ENCODE assay signal across 8 mouse cellular contexts in genomic region chr14:32464601-32465505, GRCm38 (mm10). TPM values are rescaled to one million over a fixed set of nuclear protein-coding genes. Genes with fewer than 3 reads are reported as not detected.
DNase-seq lines count a peak whose midpoint lies in the region; ATAC-seq and TF ChIP-seq lines count a peak whose summit lies in the region.

Gene Slc18a3, minus strand, starts transcription at chr14:32464850.

- no peak within 1 kb of the TSS for H3K27ac ChIP-seq in lung, embryonic 15.5 days
- no peak within 1 kb of the TSS for H3K27ac ChIP-seq in embryonic facial prominence, embryonic 14.5 days (replicated peaks; ENCODE audit: low read depth, low read length)
- no peak within 1 kb of the TSS for H3K27ac ChIP-seq in intestine, embryonic 14.5 days (ENCODE audit: low read depth)
- no peak within 1 kb of the TSS for H3K27ac ChIP-seq in olfactory bulb, adult 2 months (ENCODE audit: insufficient read depth, low read depth, low read length)

- ATAC-seq in lung, embryonic 15.5 days (ENCODE audit: borderline replicate concordance, extremely low read depth, low FRiP score, low TSS enrichment), result no peak; the same call in 1 of the 2 replicates
- 0 out of 2 replicates have a peak, but pooled peaks have one; percentile 24 for ATAC-seq in embryonic facial prominence, embryonic 14.5 days (ENCODE audit: low read depth)
- ATAC-seq in intestine, embryonic 14.5 days (replicated peaks; ENCODE audit: low FRiP score, low TSS enrichment, low read depth), result no peak

- no peak within 1 kb of the TSS for H3K9ac ChIP-seq in lung, embryonic 15.5 days
- peak within 1 kb of the TSS; percentile 30; the same call in 1 of the 2 replicates for H3K9ac ChIP-seq in embryonic facial prominence, embryonic 14.5 days (ENCODE audit: low read depth, low read length)
- no peak within 1 kb of the TSS for H3K9ac ChIP-seq in intestine, embryonic 14.5 days (ENCODE audit: low read length)

- no peak for TF ChIP-seq POLR2A in olfactory bulb, adult 2 months (IDR thresholded peaks at IDR 0.05; ENCODE audit: insufficient read depth, low read depth, low read length)

- no peak for TF ChIP-seq CTCF in olfactory bulb, adult 2 months (IDR thresholded peaks at IDR 0.05; ENCODE audit: insufficient read depth, low read depth, low read length)

- no peaks in the 10 kb centered on the region for H3K36me3 ChIP-seq in lung, embryonic 15.5 days
- no peaks in the 10 kb centered on the region for H3K36me3 ChIP-seq in embryonic facial prominence, embryonic 14.5 days (ENCODE audit: control insufficient read depth, insufficient read depth, low read length)
- no peaks in the 10 kb centered on the region for H3K36me3 ChIP-seq in intestine, embryonic 14.5 days (ENCODE audit: control insufficient read depth, insufficient read depth, low read length)

- H3K9me3 ChIP-seq in lung, embryonic 15.5 days, result no peaks in the 10 kb centered on the region
- H3K9me3 ChIP-seq in embryonic facial prominence, embryonic 14.5 days (ENCODE audit: control insufficient read depth, low read length), result no peaks in the 10 kb centered on the region
- no peaks in the 10 kb centered on the region for H3K9me3 ChIP-seq in intestine, embryonic 14.5 days (ENCODE audit: control insufficient read depth, low read length)

- H3K4me2 ChIP-seq in lung, embryonic 15.5 days, result peak within 1 kb of the TSS; percentile 50
- peak within 1 kb of the TSS; percentile 67 for H3K4me2 ChIP-seq in embryonic facial prominence, embryonic 14.5 days (ENCODE audit: low read depth, low read length)
- peak within 1 kb of the TSS; percentile 63 for H3K4me2 ChIP-seq in intestine, embryonic 14.5 days (ENCODE audit: low read length)

- peaks cover 77% of the 10 kb centered on the region for H3K27me3 ChIP-seq in lung, embryonic 15.5 days
- H3K27me3 ChIP-seq in embryonic facial prominence, embryonic 14.5 days (replicated peaks; ENCODE audit: control insufficient read depth, insufficient read depth, low read length), result peaks cover 86% of the 10 kb centered on the region
- H3K27me3 ChIP-seq in intestine, embryonic 14.5 days (replicated peaks; ENCODE audit: control insufficient read depth, insufficient read depth, low read length), result peaks cover 81% of the 10 kb centered on the region

- H3K4me1 ChIP-seq in lung, embryonic 15.5 days, result peaks cover 12% of the 10 kb centered on the region
- H3K4me1 ChIP-seq in embryonic facial prominence, embryonic 14.5 days (ENCODE audit: control insufficient read depth, insufficient read depth, low read length), result peaks cover 5% of the 10 kb centered on the region; the same call in 1 of the 2 replicates
- peaks cover 10% of the 10 kb centered on the region for H3K4me1 ChIP-seq in intestine, embryonic 14.5 days (replicated peaks; ENCODE audit: control insufficient read depth, insufficient read depth, low read length)
- peaks cover 24% of the 10 kb centered on the region for H3K4me1 ChIP-seq in olfactory bulb, adult 2 months (ENCODE audit: control insufficient read depth, insufficient read depth, low read length)

- peak within 1 kb of the TSS; percentile 30 for H3K4me3 ChIP-seq in lung, embryonic 15.5 days
- peak within 1 kb of the TSS; percentile 40 for H3K4me3 ChIP-seq in embryonic facial prominence, embryonic 14.5 days (ENCODE audit: low read depth, low read length)
- H3K4me3 ChIP-seq in intestine, embryonic 14.5 days (ENCODE audit: low read depth, low read length), result peak within 1 kb of the TSS; percentile 36
- H3K4me3 ChIP-seq in olfactory bulb, adult 2 months (ENCODE audit: insufficient read depth, low read depth, low read length), result peak within 1 kb of the TSS; percentile 36

- WGBS in lung, embryonic 15.5 days, result under 1% methylated on average over 57 of the region's 70 CpGs
- WGBS in embryonic facial prominence, embryonic 14.5 days, result under 1% methylated on average over 34 of the region's 70 CpGs
- 1% methylated on average over 64 of the region's 70 CpGs for WGBS in intestine, embryonic 14.5 days
- WGBS in olfactory bulb, adult 2 months, result under 1% methylated on average over 60 of the region's 70 CpGs

- DNase-seq in lung, postnatal 25 days (ENCODE audit: low spot score), result no peak
- peak; percentile 7 for DNase-seq in embryonic facial prominence, embryonic 14.5 days (ENCODE audit: low spot score)
- DNase-seq in intestine, embryonic 14.5 days (ENCODE audit: low spot score), result peak; percentile 56
- no peak for DNase-seq in gastrocnemius, adult 18-20 months (ENCODE audit: low spot score)
- DNase-seq in adrenal gland, adult 18-20 months (ENCODE audit: low spot score in 2 of 2), result no peak
- DNase-seq in thymus, postnatal 36 days, result no peak

RNA-seq across cellular contexts. Expression of gene Slc18a3, which starts in this region (rescaled TPM):
- 0.34 and 1.4 TPM in 2 replicates for polyA plus RNA-seq in lung, embryonic 15.5 days (2015; fragmentation: Nextera tagmentation; extraction: Ambion mirVana)
- polyA plus RNA-seq in embryonic facial prominence, embryonic 14.5 days (2014; fragmentation: Nextera tagmentation; extraction: Ambion mirVana), result 0.67 and 0.84 TPM in 2 replicates
- polyA plus RNA-seq in intestine, embryonic 14.5 days (2014; fragmentation: Nextera tagmentation; extraction: Ambion mirVana), result 11.3 TPM in 2 replicates
- polyA plus RNA-seq in olfactory bulb, adult 2 months (2012; ENCODE audit: insufficient read depth, insufficient read length, low replicate concordance, missing spikeins), result not detected in 2 replicates
- total RNA-seq in gastrocnemius, adult 18-20 months (2021), result not detected
- not detected for total RNA-seq in adrenal gland, adult 18-20 months (2021)

Comparison
In these comparisons a context has a peak if more than half of its experiments do, and no peak if none do; other contexts are left out.
1. Peak in DNase-seq, ATAC-seq, H3K4me3 ChIP-seq, H3K9ac ChIP-seq and H3K4me2 ChIP-seq in embryonic facial prominence, embryonic 14.5 days; RNA of the gene not detected or under 1 TPM.